Mouse (Mus musculus) embryonic facial prominence, embryonic 15.5 days (tissue): ENCODE data around the gene Il17ra. TPM values are rescaled to one million over a fixed set of nuclear protein-coding genes. Genes with fewer than 3 reads are reported as not detected.

Source experiments
- ATAC-seq: fragments of 200-750 bp; cut with Nextera tagmentation; 2 replicates; pipeline ENCODE4 v1.8.0; 2017; ENCODE audit warnings: low read depth, moderate TSS enrichment; ENCODE audit not compliant: insufficient number of reproducible peaks, low FRiP score, low TSS enrichment
- H3K27ac ChIP-seq: fragments of 300-500 bp; sonication (generic); replicated peaks from 2 replicates; pipeline ENCODE4 v1.5.1; 2015; ENCODE audit warnings: mild to moderate bottlenecking, inconsistent platforms
- H3K27me3 ChIP-seq: fragments of 300-500 bp; sonication (generic); 2 replicates; pipeline ENCODE4 v1.6.1; 2015; ENCODE audit warnings: inconsistent platforms
- H3K36me3 ChIP-seq: fragments of 300-500 bp; sonication (generic); 2 replicates; pipeline ENCODE4 v1.6.1; 2015; ENCODE audit warnings: mild to moderate bottlenecking, inconsistent platforms
- H3K4me1 ChIP-seq: fragments of 300-500 bp; sonication (generic); 2 replicates; pipeline ENCODE4 v1.6.1; 2015; ENCODE audit warnings: inconsistent platforms
- H3K4me2 ChIP-seq: fragments of 300-500 bp; sonication (generic); replicated peaks from 2 replicates; pipeline ENCODE4 v1.6.1; 2015; ENCODE audit warnings: mild to moderate bottlenecking, inconsistent platforms
- H3K4me3 ChIP-seq: fragments of 300-500 bp; sonication (generic); replicated peaks from 2 replicates; pipeline ENCODE4 v1.5.1; 2015; ENCODE audit warnings: mild to moderate bottlenecking, inconsistent platforms
- H3K9ac ChIP-seq: fragments of 300-500 bp; sonication (generic); 2 replicates; pipeline ENCODE4 v1.6.1; 2015; ENCODE audit warnings: inconsistent platforms
- H3K9me3 ChIP-seq: fragments of 300-500 bp; sonication (generic); replicated peaks from 2 replicates; pipeline ENCODE4 v1.6.1; 2016; ENCODE audit warnings: inconsistent platforms
- WGBS: fragments of 180-500 bp; shearing (Covaris S2); methylation state at CpG from one replicate; pipeline ENCODE4 v1.1.7; 2015; 5-methylcytosine and 5-hydroxymethylcytosine counted together
- polyA plus RNA-seq: library from polyadenylated mRNA; unstranded; fragments of >200 nt; fragmentation: Nextera tagmentation; extraction: Ambion mirVana; gene quantifications from 2 replicates; pipeline ENCODE4 v1.2.1, GENCODE M21; 2015

Gene Il17ra
- polyA plus RNA-seq, 1 experiment from 2014 or later: 9.9 TPM

DNA sequence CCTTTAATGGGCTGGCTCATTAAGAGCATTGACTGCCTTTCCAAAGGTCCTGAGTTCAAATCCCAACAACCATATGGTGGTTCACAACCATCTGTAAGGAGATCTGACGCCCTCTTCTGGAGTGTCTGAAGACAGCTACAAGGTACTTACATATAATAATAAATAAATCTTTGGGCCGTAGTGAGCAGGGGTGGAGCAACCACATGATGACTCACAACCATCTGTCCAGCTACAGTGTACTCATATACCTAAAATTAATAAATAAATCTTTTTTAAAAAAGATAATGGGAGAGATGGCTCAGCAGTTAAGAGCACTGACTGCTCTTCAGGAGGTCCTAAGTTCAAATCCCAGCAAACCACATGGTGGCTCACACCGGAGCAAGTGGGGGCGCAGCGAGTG is 5.3 kb upstream of the Il17ra start:
- 0 out of 2 replicates have a peak, but pooled peaks cover 1% of the 10 kb centered on the region for H3K4me1 ChIP-seq
- no peak for ATAC-seq
- WGBS: 86% methylated on average over 5 of the region's 5 CpGs

DNA sequence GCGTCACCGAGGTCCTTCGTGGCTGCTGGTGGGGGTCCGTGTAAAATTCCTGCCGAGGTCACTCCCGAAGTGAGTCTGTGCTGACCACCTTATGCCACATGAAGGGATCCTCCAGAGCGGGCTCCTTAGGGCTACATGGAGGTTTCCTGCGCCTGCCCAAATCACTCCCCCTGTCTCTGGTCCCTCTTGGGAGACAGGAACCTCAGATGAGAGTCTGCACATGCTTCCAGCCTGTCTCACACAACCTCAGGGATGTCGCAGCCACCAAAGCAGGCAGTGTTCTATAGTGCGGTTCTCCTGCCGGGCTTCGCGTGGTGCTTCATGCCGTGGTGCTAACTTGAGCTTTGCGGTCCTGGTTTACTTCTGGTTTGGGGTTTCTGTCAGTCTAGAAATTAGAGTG is 1.8 kb upstream of the Il17ra start:
- Histone ChIP-seq H3K4me3 (no peak overlapping the region), H3K4me2 (no peak overlapping the region), H3K4me1 (peaks cover 19% of the 10 kb centered on the region), H3K36me3 (no peaks in the 10 kb centered on the region), H3K27ac (no peak overlapping the region), H3K9ac (no peak overlapping the region), H3K9me3 (no peaks in the 10 kb centered on the region), H3K27me3 (peaks cover 13% of the 10 kb centered on the region)
- 65% methylated on average over 15 of the region's 15 CpGs for WGBS
- no peak for ATAC-seq

More for the DNA sequence above, 5.3 kb upstream of the Il17ra start:
- Histone ChIP-seq H3K27me3 (peaks cover 13% of the 10 kb centered on the region), H3K36me3 (no peaks in the 10 kb centered on the region), H3K4me3 (no peak overlapping the region), H3K9ac (no peak overlapping the region), H3K27ac (no peak overlapping the region), H3K9me3 (no peaks in the 10 kb centered on the region), H3K4me2 (no peak overlapping the region)

GRCm38 (mm10) chr6:120462251-120462650 is 796 bp upstream of the Il17ra start:
- Histone ChIP-seq H3K4me1 (peaks cover 19% of the 10 kb centered on the region), H3K27ac (no peak overlapping the region), H3K27me3 (peaks cover 13% of the 10 kb centered on the region), H3K4me2 (no peak overlapping the region), H3K4me3 (no peak overlapping the region), H3K9ac (no peak overlapping the region), H3K9me3 (no peaks in the 10 kb centered on the region), H3K36me3 (no peaks in the 10 kb centered on the region)
- ATAC-seq: no peak
- 48% methylated on average over 6 of the region's 6 CpGs for WGBS

GRCm38 (mm10) chr6:120463884-120464283 is 837 bp downstream of the Il17ra start:
- no peak overlapping the region for H3K27ac ChIP-seq
- no peaks in the 10 kb centered on the region for H3K36me3 ChIP-seq
- H3K4me1 ChIP-seq: peaks cover 19% of the 10 kb centered on the region
- WGBS: 2% methylated on average over 11 of the region's 11 CpGs
- peak overlapping the region; percentile 66 for H3K4me3 ChIP-seq
- H3K27me3 ChIP-seq: peaks cover 13% of the 10 kb centered on the region
- peak; percentile 6; the same call in 1 of the 2 replicates for ATAC-seq
- H3K9ac ChIP-seq: peak overlapping the region; percentile 51
- peak overlapping the region; percentile 85 for H3K4me2 ChIP-seq
- no peaks in the 10 kb centered on the region for H3K9me3 ChIP-seq

- Histone ChIP-seq H3K36me3 (no peaks in the 10 kb centered on the region), H3K4me2 (peak overlapping the region; percentile 85), H3K9me3 (no peaks in the 10 kb centered on the region), H3K27me3 (peaks cover 13% of the 10 kb centered on the region), H3K9ac (no peak overlapping the region), H3K4me3 (peak overlapping the region; percentile 66), H3K4me1 (peaks cover 19% of the 10 kb centered on the region), H3K27ac (no peak overlapping the region)
- WGBS: 48% methylated on average over 9 of the region's 9 CpGs
- no peak for ATAC-seq
These were observed 1.4 kb downstream of the Il17ra start for GRCm38 (mm10) chr6:120464406-120464939.

- Histone ChIP-seq H3K9ac (no peak overlapping the region), H3K9me3 (no peaks in the 10 kb centered on the region), H3K4me2 (no peak overlapping the region), H3K27me3 (peaks cover 13% of the 10 kb centered on the region), H3K36me3 (no peaks in the 10 kb centered on the region), H3K27ac (no peak overlapping the region), H3K4me3 (no peak overlapping the region), H3K4me1 (peaks cover 19% of the 10 kb centered on the region)
- no peak for ATAC-seq
- WGBS: 36% methylated on average over 4 of the region's 4 CpGs
These were observed 2.3 kb downstream of the Il17ra start for GRCm38 (mm10) chr6:120465393-120465792.

- no peak overlapping the region for H3K27ac ChIP-seq
- peaks cover 22% of the 10 kb centered on the region for H3K4me1 ChIP-seq
- H3K4me2 ChIP-seq: no peak overlapping the region
- no peaks in the 10 kb centered on the region for H3K9me3 ChIP-seq
- no peak overlapping the region for H3K4me3 ChIP-seq
- H3K9ac ChIP-seq: no peak overlapping the region
- no peaks in the 10 kb centered on the region for H3K36me3 ChIP-seq
- WGBS: 67% methylated on average over 10 of the region's 10 CpGs
- H3K27me3 ChIP-seq: peaks cover 5% of the 10 kb centered on the region; the same call in 1 of the 2 replicates
- no peak for ATAC-seq
These were observed 3.7 kb downstream of the Il17ra start for GRCm38 (mm10) chr6:120466609-120467329.

DNA sequence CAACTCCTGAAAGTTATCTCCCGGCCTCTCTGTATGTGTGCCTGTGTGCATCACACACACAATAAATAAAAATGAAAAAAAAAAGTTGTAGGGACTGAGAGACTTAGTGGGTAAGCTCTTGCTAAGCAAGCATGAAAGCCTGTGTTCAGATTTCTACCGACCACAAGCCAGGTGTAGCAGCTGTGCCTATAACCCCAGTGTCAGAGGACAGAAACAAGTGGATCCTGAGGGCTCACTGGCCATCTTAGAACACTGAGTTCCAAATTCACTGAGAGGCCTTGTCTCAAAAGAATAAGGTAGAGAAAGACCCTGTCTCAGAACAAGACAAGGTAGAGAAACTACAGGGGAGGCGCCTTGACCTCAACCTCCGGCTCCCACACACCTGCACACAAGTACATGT is 5.2 kb downstream of the Il17ra start:
- ATAC-seq: no peak
- H3K9me3 ChIP-seq: no peaks in the 10 kb centered on the region
- no peak overlapping the region for H3K9ac ChIP-seq
- no peak overlapping the region for H3K4me2 ChIP-seq
- no peaks in the 10 kb centered on the region for H3K36me3 ChIP-seq
- no peak overlapping the region for H3K4me3 ChIP-seq
- no peak overlapping the region for H3K27ac ChIP-seq
- H3K27me3 ChIP-seq: no peaks in the 10 kb centered on the region
- peaks cover 32% of the 10 kb centered on the region for H3K4me1 ChIP-seq
- 90% methylated on average over 4 of the region's 4 CpGs for WGBS

DNA sequence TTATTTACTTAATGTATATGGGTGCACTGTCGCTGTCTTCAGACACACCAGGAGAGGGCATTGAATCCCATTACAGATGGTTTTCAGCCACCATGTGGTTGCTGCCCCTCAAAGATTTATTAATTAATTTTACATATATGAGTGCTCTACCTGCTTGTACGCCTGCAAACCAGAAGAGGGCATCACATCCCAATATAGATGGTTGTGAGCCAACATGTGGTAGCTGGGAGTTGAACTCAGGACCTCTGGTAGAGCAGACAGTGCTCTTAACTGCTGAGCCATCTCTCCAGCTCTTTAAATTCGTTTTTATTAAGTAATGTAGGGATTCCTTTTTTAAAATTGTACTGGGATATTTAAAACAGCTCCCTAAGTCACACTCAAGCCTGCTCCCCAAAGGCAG is 6.2 kb downstream of the Il17ra start:
- no peak overlapping the region for H3K9ac ChIP-seq
- H3K36me3 ChIP-seq: no peaks in the 10 kb centered on the region
- H3K4me2 ChIP-seq: no peak overlapping the region
- no peaks in the 10 kb centered on the region for H3K9me3 ChIP-seq
- 63% methylated on average over 3 of the region's 3 CpGs for WGBS
- H3K4me3 ChIP-seq: no peak overlapping the region
- H3K27ac ChIP-seq: no peak overlapping the region
- H3K4me1 ChIP-seq: peaks cover 30% of the 10 kb centered on the region
- no peaks in the 10 kb centered on the region for H3K27me3 ChIP-seq
- no peak for ATAC-seq

GRCm38 (mm10) chr6:120469770-120470169 is 6.7 kb downstream of the Il17ra start:
- Histone ChIP-seq H3K4me1 (peaks cover 25% of the 10 kb centered on the region), H3K4me3 (no peak overlapping the region), H3K9me3 (no peaks in the 10 kb centered on the region), H3K27me3 (no peaks in the 10 kb centered on the region), H3K27ac (no peak overlapping the region), H3K9ac (no peak overlapping the region), H3K36me3 (no peaks in the 10 kb centered on the region), H3K4me2 (no peak overlapping the region)
- ATAC-seq: no peak

DNA sequence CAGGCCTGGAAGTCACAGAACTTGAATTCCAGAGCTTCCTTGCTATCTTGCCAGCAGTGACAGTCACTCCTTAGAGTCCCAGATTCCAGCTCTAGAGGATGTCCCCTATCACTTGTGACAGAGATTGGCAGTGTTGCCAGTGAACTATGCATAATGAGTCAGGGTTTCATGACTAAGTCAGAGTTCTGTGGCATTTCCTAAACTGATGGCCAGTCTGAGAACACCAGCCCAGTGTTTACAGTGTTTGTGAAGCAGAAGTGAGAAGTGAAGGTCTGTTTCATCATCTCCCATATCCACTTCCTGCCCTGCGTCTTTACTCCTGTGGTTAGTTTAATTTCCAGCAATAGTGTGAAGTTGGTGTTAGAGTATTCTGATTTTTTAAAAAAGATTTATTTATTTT is 7.6 kb downstream of the Il17ra start:
- Histone ChIP-seq H3K27me3 (no peaks in the 10 kb centered on the region), H3K9me3 (no peaks in the 10 kb centered on the region), H3K4me3 (no peak overlapping the region), H3K27ac (no peak overlapping the region), H3K4me1 (peaks cover 24% of the 10 kb centered on the region), H3K4me2 (no peak overlapping the region), H3K36me3 (no peaks in the 10 kb centered on the region), H3K9ac (no peak overlapping the region)
- 67% methylated on average over 1 of the region's 1 CpGs for WGBS
- ATAC-seq: no peak
